Mouse (Mus musculus): ENCODE data around the gene Spag16.

- no peak for TF ChIP-seq CTCF (IDR thresholded peaks at IDR 0.05; ENCODE audit: insufficient read depth, low read length)
- TF ChIP-seq POLR2A (IDR thresholded peaks at IDR 0.05; ENCODE audit: borderline replicate concordance, extremely low read depth, low read depth, low read length): no peak
Measured at GRCm38 (mm10) chr1:69826806-69827703, at the start of gene Spag16.
